Comparison of ENCODE assay signal across 8 mouse cellular contexts in the genomic region with DNA sequence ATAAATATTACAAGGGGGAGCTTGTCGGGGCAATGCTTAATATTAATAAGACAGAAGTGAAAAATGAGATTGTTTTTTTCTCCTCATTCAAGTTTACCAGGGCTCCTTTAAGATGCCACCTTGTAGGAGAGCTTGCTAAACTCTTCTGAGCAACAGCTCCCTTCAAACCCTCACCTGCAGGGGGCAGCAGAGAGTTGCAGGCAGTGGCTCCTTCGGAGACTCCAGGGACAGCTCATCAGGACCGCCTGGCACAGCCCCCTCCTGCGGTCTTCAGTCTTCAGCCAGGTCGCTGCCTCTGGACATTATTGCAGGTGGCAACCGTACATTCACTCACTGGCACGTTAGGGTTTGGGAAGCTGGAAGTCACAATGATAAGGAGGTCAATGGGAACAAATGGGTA. TPM values are rescaled to one million over a fixed set of nuclear protein-coding genes. Genes with fewer than 3 reads are reported as not detected.
A peak's percentile ranks its signal among the peaks of the same experiment; 100 is the strongest.
DNase-seq lines count a peak whose midpoint lies in the region; ATAC-seq and TF ChIP-seq lines count a peak whose summit lies in the region.
"Had no signal": no experiment of that assay in that cellular context is flagged by ENCODE, and none has a peak within 500 bp of the region (broad histone marks: within the 10 kb centered on the region; RNA-seq: fewer than 3 reads in every experiment).

No protein-coding gene starts in this region.

- 29% methylated on average over 7 of the region's 7 CpGs for WGBS in spleen, adult 2 months

- no peaks in the 10 kb centered on the region for H3K79me2 ChIP-seq in C2C12 (ENCODE audit: control insufficient read depth, insufficient read depth)

- no peaks in the 10 kb centered on the region for H3K36me3 ChIP-seq in C2C12 (ENCODE audit: control insufficient read depth, insufficient read depth)
- H3K36me3 ChIP-seq in G1E (replicated peaks) = no peaks in the 10 kb centered on the region
- no peaks in the 10 kb centered on the region for H3K36me3 ChIP-seq in spleen, adult 2 months (ENCODE audit: control insufficient read depth, insufficient read depth, low read length)
- H3K36me3 ChIP-seq: limb, embryonic 12.5 days had no signal

- no peaks in the 10 kb centered on the region for H3K79me3 ChIP-seq in C2C12 (ENCODE audit: low read depth)

- no peaks in the 10 kb centered on the region for H3K27me3 ChIP-seq in C2C12 (ENCODE audit: control insufficient read depth, insufficient read depth, insufficient read length)
- H3K27me3 ChIP-seq in G1E (ENCODE audit: insufficient read depth, low read length) = peaks cover 15% of the 10 kb centered on the region
- H3K27me3 ChIP-seq in spleen, adult 2 months (ENCODE audit: control insufficient read depth, insufficient read depth, low read length) = no peaks in the 10 kb centered on the region
- H3K27me3 ChIP-seq: limb, embryonic 12.5 days had no signal

- no peaks in the 10 kb centered on the region for H3K9me3 ChIP-seq in G1E (replicated peaks)
- H3K9me3 ChIP-seq: limb, embryonic 12.5 days had no signal

- no peak overlapping the region for H3K27ac ChIP-seq in spleen, adult 2 months (ENCODE audit: insufficient read depth, low read length)
- H3K27ac ChIP-seq: limb, embryonic 12.5 days had no signal

- peaks cover 25% of the 10 kb centered on the region for H3K4me1 ChIP-seq in G1E (ENCODE audit: insufficient read depth, low read depth, low read length)
- H3K4me1 ChIP-seq in spleen, adult 2 months (ENCODE audit: control insufficient read depth, insufficient read depth, insufficient read length) = no peaks in the 10 kb centered on the region

- no peak overlapping the region for H3K4me3 ChIP-seq in C2C12 (ENCODE audit: insufficient read depth, poor library complexity, severe bottlenecking)
- H3K4me3 ChIP-seq in G1E (ENCODE audit: low read depth, low read length) = no peak overlapping the region
- H3K4me3 ChIP-seq in spleen, adult 2 months (ENCODE audit: extremely low read depth, insufficient read depth, insufficient read length) = no peak overlapping the region
- H3K4me3 ChIP-seq: limb, embryonic 12.5 days had no signal

- no peak for TF ChIP-seq POLR2A in spleen, adult 2 months (IDR thresholded peaks at IDR 0.05; ENCODE audit: low read depth, low read length)

- H3ac ChIP-seq in C2C12 (ENCODE audit: control insufficient read depth, insufficient read length, low read depth) = no peak overlapping the region

- DNase-seq in G1E (ENCODE audit: low spot score) = no peak
- DNase-seq in cerebellum, adult 11-12 months = peak; percentile 27
- DNase-seq in gastrocnemius, adult 8-10 months (ENCODE audit: low spot score in 2 of 2) = peak; percentile 37 to 54
- peak; percentile 26 for DNase-seq in layer of hippocampus, adult 9-11 months
- DNase-seq in lung, postnatal 4 days = peak; percentile 75 to 84
- peak in 1 of 2 experiments; percentile 60 for DNase-seq in spleen, adult 2 months (ENCODE audit: low read depth in 1 of 2, low spot score in 2 of 2)

- peak; percentile 58 for TF ChIP-seq CTCF in C2C12 (IDR thresholded peaks at IDR 0.05; ENCODE audit: control insufficient read depth, insufficient read depth, insufficient read length)
- peak; percentile 66 for TF ChIP-seq CTCF in G1E (IDR thresholded peaks at IDR 0.05; ENCODE audit: low read depth, low read length)
- peak; percentile 79; the same call in 1 of the 2 replicates for TF ChIP-seq CTCF in spleen, adult 2 months (IDR thresholded peaks at IDR 0.05; ENCODE audit: extremely low read depth, insufficient read depth, insufficient read length, insufficient replicate concordance)

- no peak for ATAC-seq in G1E (ENCODE audit: extremely low read depth, insufficient number of reproducible peaks, low FRiP score, poor library complexity, severe bottlenecking)

TF ChIP-seq in C2C12, 6 proteins besides CTCF, POLR2A, EP300 and RAD21:
- TF ChIP-seq MAX (IDR thresholded peaks at IDR 0.05) = no peak
- TF ChIP-seq MYOD1 (IDR thresholded peaks at IDR 0.05; ENCODE audit: control insufficient read depth, insufficient read length, low read depth) = no peak
- no peak for TF ChIP-seq FOSL1 (IDR thresholded peaks at IDR 0.05; ENCODE audit: insufficient read depth, low read length, poor library complexity, severe bottlenecking)
- no peak for TF ChIP-seq MYOG (IDR thresholded peaks at IDR 0.05; ENCODE audit: control insufficient read depth, extremely low read depth, insufficient read length)
- no peak for TF ChIP-seq CEBPB (IDR thresholded peaks at IDR 0.05; ENCODE audit: low read depth)
- no peak for TF ChIP-seq USF1 (IDR thresholded peaks at IDR 0.05; ENCODE audit: low read depth)

RNA-seq across cellular contexts. Expression of a gene that starts 18.9 kb away (rescaled TPM):
- polyA plus RNA-seq in C2C12 (2012; fragmentation: generic; extraction: Trizol) (0.05 TPM), G1E (2012) (2.0 TPM in 2 replicates)
- total RNA-seq in G1E (2014; fragmentation: Nextera tagmentation) (6.1 and 7.4 TPM in 2 replicates), G1E (2017) (15.7 and 17.7 TPM in 2 replicates)
- 1 to 10 TPM; 5.7 to 9.8 (median 8.2) TPM for total RNA-seq in gastrocnemius, adult 8-10 months (2022)
- polyA plus RNA-seq in spleen, adult 2 months (2012; rRNA removed) = 6.0 and 7.1 TPM in 2 replicates
